Mouse (Mus musculus) urinary bladder, postnatal 25 days (tissue): ENCODE measurements around the gene Fam222b.
A peak's percentile ranks its signal among the peaks of the same experiment; 100 is the strongest.
"Not testable (repeated sequence)": the region's sequence is repeated elsewhere in the genome, so short reads cannot be mapped to it uniquely, and the experiment has no call there.

ENCODE experiments used
- DNase-seq: peaks from one replicate; pipeline ENCODE4 v3.0.0; 2022; ENCODE audit warnings: low spot score

Fam222b gene

GRCm38 (mm10) chr11:78180081-78180761 is 85.8 kb downstream of the Fam222b start:
- DNase-seq = no peak

GRCm38 (mm10) chr11:78181830-78182357 is 87.4 kb downstream of the Fam222b start:
- no peak for DNase-seq

GRCm38 (mm10) chr11:78182450-78182849 is 88.0 kb downstream of the Fam222b start:
- DNase-seq = no peak

GRCm38 (mm10) chr11:78182961-78183844 is 88.7 kb downstream of the Fam222b start, which contains the start of gene Rpl23a:
Gene Rpl23a, minus strand, starts transcription at chr11:78183584.
- DNase-seq = peak; percentile 67

- DNase-seq = no peak
Measured at GRCm38 (mm10) chr11:78183884-78184514, 89.5 kb downstream of the Fam222b start.

GRCm38 (mm10) chr11:78184702-78185101 is 90.2 kb downstream of the Fam222b start:
- DNase-seq = not testable (repeated sequence)

- DNase-seq = peak; percentile 57
Measured at GRCm38 (mm10) chr11:78188331-78189233, 94.1 kb downstream of the Fam222b start, which contains the start of gene Rab34. Gene Rab34, plus strand, starts transcription at chr11:78188430.

- peak; percentile 50 for DNase-seq
Measured at GRCm38 (mm10) chr11:78189234-78190040, 95.0 kb downstream of the Fam222b start.

- no peak for DNase-seq
Measured at GRCm38 (mm10) chr11:78190041-78190440, 95.6 kb downstream of the Fam222b start.

GRCm38 (mm10) chr11:78193113-78193512 is 98.7 kb downstream of the Fam222b start, which contains the start of gene Proca1:
Gene Proca1, plus strand, starts transcription at chr11:78193392.
- no peak for DNase-seq

GRCm38 (mm10) chr11:78194411-78195100 is 100.1 kb downstream of the Fam222b start:
- DNase-seq = peak; percentile 73

GRCm38 (mm10) chr11:78195101-78195863 is 100.8 kb downstream of the Fam222b start:
- no peak for DNase-seq

GRCm38 (mm10) chr11:78202372-78202771 is 107.9 kb downstream of the Fam222b start:
- DNase-seq = no peak

- no peak for DNase-seq
Measured at GRCm38 (mm10) chr11:78204287-78204686, 109.8 kb downstream of the Fam222b start.

- DNase-seq = no peak
Measured at GRCm38 (mm10) chr11:78205361-78206206, 111.1 kb downstream of the Fam222b start.
